32 mouse cellular contexts compared by ENCODE assay signal in the genomic region with DNA sequence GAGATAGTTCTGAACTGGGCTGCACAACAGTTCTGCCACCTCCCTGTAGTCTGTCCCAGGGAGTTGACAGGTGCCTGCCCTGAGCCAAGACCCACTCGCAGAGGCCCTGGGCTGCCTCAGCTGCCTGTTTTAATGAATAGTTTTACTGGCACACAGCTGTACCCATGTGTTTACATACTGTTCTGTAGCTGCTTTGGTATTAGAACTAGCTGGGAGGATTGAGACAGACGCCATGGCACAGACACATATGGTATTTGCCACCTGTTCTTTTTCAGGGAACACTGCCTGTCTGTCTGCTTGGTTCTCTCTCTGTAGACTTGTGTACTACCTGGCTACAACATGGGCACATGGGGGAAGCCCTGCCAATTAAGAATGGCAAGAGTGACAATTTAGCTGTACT. TPM values are rescaled to one million over a fixed set of nuclear protein-coding genes. Genes with fewer than 3 reads are reported as not detected.
DNase-seq lines count a peak whose midpoint lies in the region; ATAC-seq and TF ChIP-seq lines count a peak whose summit lies in the region.
"Had no signal": no experiment of that assay in that cellular context is flagged by ENCODE, and none has a peak within 500 bp of the region (broad histone marks: within the 10 kb centered on the region; RNA-seq: fewer than 3 reads in every experiment).

No protein-coding gene starts in this region.

- H3K9me3 ChIP-seq in forebrain, embryonic 15.5 days: no peaks in the 10 kb centered on the region
- H3K9me3 ChIP-seq in forebrain, embryonic 12.5 days: no peaks in the 10 kb centered on the region
- no peaks in the 10 kb centered on the region for H3K9me3 ChIP-seq in forebrain, postnatal 0 days (ENCODE audit: low read length)
- H3K9me3 ChIP-seq in lung, postnatal 0 days (ENCODE audit: low read length): no peaks in the 10 kb centered on the region
- H3K9me3 ChIP-seq: embryonic facial prominence, embryonic 10.5 days; embryonic facial prominence, embryonic 15.5 days; heart, embryonic 13.5 days; hindbrain, embryonic 15.5 days; limb, embryonic 12.5 days; liver, embryonic 15.5 days; midbrain, embryonic 10.5 days; neural tube, embryonic 12.5 days had no signal

- peak; percentile 55 for ATAC-seq in forebrain, embryonic 15.5 days (replicated peaks)
- no peak for ATAC-seq in forebrain, embryonic 12.5 days (ENCODE audit: low FRiP score)
- peak; percentile 34; the same call in 1 of the 2 replicates for ATAC-seq in forebrain, postnatal 0 days
- ATAC-seq in lung, postnatal 0 days: no peak
- ATAC-seq: Patski had no signal

- peaks cover 3% of the 10 kb centered on the region; the same call in 1 of the 2 replicates for H3K36me3 ChIP-seq in forebrain, embryonic 15.5 days
- H3K36me3 ChIP-seq in forebrain, embryonic 12.5 days (replicated peaks): peaks cover 32% of the 10 kb centered on the region
- peaks cover 30% of the 10 kb centered on the region for H3K36me3 ChIP-seq in forebrain, postnatal 0 days (ENCODE audit: insufficient read depth)
- H3K36me3 ChIP-seq in lung, postnatal 0 days (ENCODE audit: insufficient read depth, low read length): 0 out of 2 replicates have a peak, but pooled peaks cover 5% of the 10 kb centered on the region

- no peak overlapping the region for H3K4me2 ChIP-seq in forebrain, embryonic 15.5 days (replicated peaks)
- H3K4me2 ChIP-seq in forebrain, embryonic 12.5 days: no peak overlapping the region
- H3K4me2 ChIP-seq in forebrain, postnatal 0 days (ENCODE audit: low read depth): no peak overlapping the region
- H3K4me2 ChIP-seq in lung, postnatal 0 days (replicated peaks; ENCODE audit: low read depth, low read length): no peak overlapping the region
- H3K4me2 ChIP-seq: embryonic facial prominence, embryonic 15.5 days; heart, embryonic 13.5 days; hindbrain, embryonic 15.5 days; limb, embryonic 12.5 days; liver, embryonic 15.5 days; lung, embryonic 14.5 days; neural tube, embryonic 12.5 days had no signal

- H3K4me1 ChIP-seq in forebrain, embryonic 15.5 days: no peaks in the 10 kb centered on the region
- H3K4me1 ChIP-seq in forebrain, embryonic 12.5 days: no peaks in the 10 kb centered on the region
- H3K4me1 ChIP-seq in forebrain, postnatal 0 days (ENCODE audit: insufficient read depth): no peaks in the 10 kb centered on the region
- H3K4me1 ChIP-seq in lung, postnatal 0 days (ENCODE audit: insufficient read depth, low read depth, low read length): no peaks in the 10 kb centered on the region
- H3K4me1 ChIP-seq: embryonic facial prominence, embryonic 10.5 days; embryonic facial prominence, embryonic 15.5 days; heart, embryonic 13.5 days; hindbrain, embryonic 15.5 days; limb, embryonic 12.5 days; liver, embryonic 15.5 days; midbrain, embryonic 10.5 days; neural tube, embryonic 12.5 days had no signal

- H3K27me3 ChIP-seq in forebrain, embryonic 15.5 days: no peaks in the 10 kb centered on the region
- no peaks in the 10 kb centered on the region for H3K27me3 ChIP-seq in forebrain, embryonic 12.5 days
- no peaks in the 10 kb centered on the region for H3K27me3 ChIP-seq in forebrain, postnatal 0 days (ENCODE audit: insufficient read depth, low read length)
- H3K27me3 ChIP-seq in lung, postnatal 0 days (replicated peaks; ENCODE audit: insufficient read depth, low read length): no peaks in the 10 kb centered on the region
- H3K27me3 ChIP-seq: embryonic facial prominence, embryonic 15.5 days; heart, embryonic 13.5 days; hindbrain, embryonic 15.5 days; limb, embryonic 12.5 days; liver, embryonic 15.5 days; neural tube, embryonic 12.5 days; Patski had no signal

- no peak for TF ChIP-seq CTCF in forebrain, postnatal 0 days (IDR thresholded peaks at IDR 0.05; ENCODE audit: low read depth)
- no peak for TF ChIP-seq CTCF in lung, postnatal 0 days (IDR thresholded peaks at IDR 0.05)

- no peak overlapping the region for H3K9ac ChIP-seq in forebrain, embryonic 15.5 days (replicated peaks)
- H3K9ac ChIP-seq in forebrain, embryonic 12.5 days: no peak overlapping the region
- H3K9ac ChIP-seq in forebrain, postnatal 0 days: no peak overlapping the region
- no peak overlapping the region for H3K9ac ChIP-seq in lung, postnatal 0 days (replicated peaks; ENCODE audit: low read depth)
- H3K9ac ChIP-seq: embryonic facial prominence, embryonic 15.5 days; heart, embryonic 13.5 days; hindbrain, embryonic 15.5 days; limb, embryonic 12.5 days; liver, embryonic 15.5 days; lung, embryonic 14.5 days; neural tube, embryonic 12.5 days had no signal

- peak; percentile 43 for DNase-seq in brain, adult 2 months (ENCODE audit: low read depth, low spot score)
- no peak for DNase-seq in forebrain, postnatal 0 days
- peak; percentile 27 to 29 for DNase-seq in layer of hippocampus, postnatal 25 days (ENCODE audit: extremely low spot score in 1 of 2, low spot score in 1 of 2)
- no peak for DNase-seq in adrenal gland, adult 18-20 months (ENCODE audit: low spot score in 2 of 2)
- DNase-seq in lung, postnatal 0 days (ENCODE audit: low spot score): no peak
- DNase-seq: adrenal gland, postnatal 14 days; cerebellum, adult 18-20 months; cerebellum, postnatal 25 days; heart, postnatal 10 days; kidney, adult 2 months; kidney, postnatal 4 days; lung, embryonic 14.5 days; right cerebral cortex, adult 18-20 months; right cerebral cortex, postnatal 4 days; thymus, adult 2 months; thymus, postnatal 36 days had no signal

- H3K4me3 ChIP-seq in forebrain, embryonic 15.5 days: no peak overlapping the region
- H3K4me3 ChIP-seq in forebrain, embryonic 12.5 days (replicated peaks): no peak overlapping the region
- H3K4me3 ChIP-seq in forebrain, postnatal 0 days (ENCODE audit: low read depth, low read length): no peak overlapping the region
- H3K4me3 ChIP-seq in lung, postnatal 0 days (ENCODE audit: low read depth, low read length): no peak overlapping the region
- H3K4me3 ChIP-seq: embryonic facial prominence, embryonic 10.5 days; embryonic facial prominence, embryonic 15.5 days; heart, embryonic 13.5 days; hindbrain, embryonic 15.5 days; left cerebral cortex, adult 2 months; limb, embryonic 12.5 days; liver, embryonic 15.5 days; midbrain, embryonic 10.5 days; myocyte; neural tube, embryonic 12.5 days had no signal

- WGBS in forebrain, embryonic 15.5 days: 73% methylated on average over 2 of the region's 2 CpGs
- WGBS in forebrain, embryonic 12.5 days: 87% methylated on average over 2 of the region's 2 CpGs
- WGBS in forebrain, postnatal 0 days: 49% methylated on average over 2 of the region's 2 CpGs
- 81% methylated on average over 2 of the region's 2 CpGs for WGBS in lung, postnatal 0 days

- TF ChIP-seq EP300 in lung, postnatal 0 days (IDR thresholded peaks at IDR 0.05): no peak

- no peak overlapping the region for H3K27ac ChIP-seq in forebrain, embryonic 15.5 days (replicated peaks)
- no peak overlapping the region for H3K27ac ChIP-seq in forebrain, embryonic 12.5 days
- H3K27ac ChIP-seq in forebrain, postnatal 0 days (ENCODE audit: low read depth, low read length): no peak overlapping the region
- no peak overlapping the region for H3K27ac ChIP-seq in lung, postnatal 0 days (ENCODE audit: low read length)
- H3K27ac ChIP-seq: embryonic facial prominence, embryonic 10.5 days; embryonic facial prominence, embryonic 15.5 days; heart, embryonic 13.5 days; hindbrain, embryonic 15.5 days; kidney, postnatal 0 days; left cerebral cortex, adult 2 months; limb, embryonic 12.5 days; liver, embryonic 15.5 days; midbrain, embryonic 10.5 days; neural tube, embryonic 12.5 days had no signal

RNA-seq across cellular contexts. Expression of gene Tppp, which starts 25.5 kb away (rescaled TPM):
- 7.1 and 7.5 TPM in 2 replicates for polyA plus RNA-seq in forebrain, embryonic 15.5 days (2015; fragmentation: Nextera tagmentation; extraction: Ambion mirVana)
- 4.2 and 5.1 TPM in 2 replicates for polyA plus RNA-seq in forebrain, embryonic 12.5 days (2016; fragmentation: Nextera tagmentation; extraction: Ambion mirVana)
- total RNA-seq in forebrain, postnatal 0 days (2014; rRNA removed): 28.9 and 33.4 TPM in 2 replicates
- polyA plus RNA-seq in forebrain, postnatal 0 days (2015; fragmentation: Nextera tagmentation; extraction: Ambion mirVana): 6.2 and 8.2 TPM in 2 replicates
- 100 to 1,000 TPM; 297 to 312 TPM for total RNA-seq in layer of hippocampus, postnatal 25 days (2021)
- total RNA-seq in adrenal gland, adult 18-20 months (2021): 10 to 100 TPM in 1 of 2 experiments, 1 to 10 TPM in 1; 8.5 to 15.4 TPM
- 3.9 and 5.1 TPM in 2 replicates for polyA plus RNA-seq in lung, postnatal 0 days (2015; fragmentation: Nextera tagmentation; extraction: Ambion mirVana)
- total RNA-seq: hematopoietic stem cell, adult 5-6 weeks; MEL had no signal
- polyA plus RNA-seq: myocyte had no signal

RNA-seq across cellular contexts. Expression of gene Cep72, which starts 27.3 kb away (rescaled TPM):
- polyA plus RNA-seq in forebrain, embryonic 15.5 days (2015; fragmentation: Nextera tagmentation; extraction: Ambion mirVana): 11.3 and 13.1 TPM in 2 replicates
- polyA plus RNA-seq in forebrain, embryonic 12.5 days (2016; fragmentation: Nextera tagmentation; extraction: Ambion mirVana): 19.1 and 24.8 TPM in 2 replicates
- 6.7 and 7.1 TPM in 2 replicates for total RNA-seq in forebrain, postnatal 0 days (2014; rRNA removed)
- 6.0 and 8.8 TPM in 2 replicates for polyA plus RNA-seq in forebrain, postnatal 0 days (2015; fragmentation: Nextera tagmentation; extraction: Ambion mirVana)
- total RNA-seq in layer of hippocampus, postnatal 25 days (2021): 1 to 10 TPM; 2.1 to 2.8 TPM
- 1 to 10 TPM; 1.3 to 2.2 TPM for total RNA-seq in adrenal gland, adult 18-20 months (2021)
- polyA plus RNA-seq in lung, postnatal 0 days (2015; fragmentation: Nextera tagmentation; extraction: Ambion mirVana): 3.9 and 4.4 TPM in 2 replicates

Comparison
In these comparisons a context has a peak if more than half of its experiments do, and no peak if none do; other contexts are left out.
1. ATAC-seq: peak in forebrain, embryonic 15.5 days (single experiment) and forebrain, postnatal 0 days (single experiment); none in forebrain, embryonic 12.5 days (single experiment) and lung, postnatal 0 days (single experiment).
2. DNase-seq: peak in brain, adult 2 months (single experiment) and layer of hippocampus, postnatal 25 days (2 of 2); none in forebrain, postnatal 0 days (single experiment), adrenal gland, adult 18-20 months (0 of 2) and lung, postnatal 0 days (single experiment).